Mouse (Mus musculus): Measurements from ENCODE around the gene Mmp14. TPM values are rescaled to one million over a fixed set of nuclear protein-coding genes. Genes with fewer than 3 reads are reported as not detected.

Gene Mmp14
- polyA plus RNA-seq, 1 experiment: 779 TPM

DNA sequence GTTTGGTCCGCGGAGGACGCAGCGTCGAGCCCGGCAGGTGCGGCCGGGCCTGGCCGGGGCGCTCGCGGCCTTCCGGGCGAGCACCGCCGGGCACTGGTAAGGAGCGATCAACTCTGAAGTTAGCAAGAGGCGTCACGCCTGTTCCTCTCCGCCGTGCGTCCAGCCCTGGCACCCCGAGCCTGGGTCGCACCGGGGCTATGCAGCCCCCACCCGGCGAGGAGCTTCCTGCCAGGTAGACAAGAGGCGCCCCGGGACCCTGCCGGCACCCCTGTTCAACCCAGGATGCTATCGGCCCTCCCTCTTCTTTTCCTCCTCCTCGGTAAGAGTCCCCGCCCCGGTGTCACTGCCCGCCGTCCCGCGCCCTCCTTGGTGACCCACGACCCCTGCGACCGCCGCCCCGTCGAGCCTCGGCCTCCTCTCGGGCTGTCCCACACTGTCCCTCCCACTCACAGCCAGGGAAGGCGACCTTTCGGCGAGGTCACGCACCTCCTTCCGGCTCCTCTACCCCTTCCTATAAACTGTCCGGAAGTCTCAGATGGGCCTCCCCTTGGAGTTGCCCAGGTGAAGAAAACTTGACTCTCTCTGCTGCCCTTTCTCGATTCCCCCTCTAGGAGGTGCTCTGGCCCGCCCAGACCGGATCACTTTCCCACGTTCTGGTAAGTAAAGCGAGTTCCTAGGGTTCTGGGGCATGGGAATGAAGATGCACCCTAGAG lies 33.0 kb downstream of the Mmp14 start:
- Histone ChIP-seq H3K4me3 (ENCODE audit: insufficient read depth, low read length) (peak overlapping the region; percentile 75), H3K27ac (ENCODE audit: insufficient read depth, low read length) (peak overlapping the region; percentile 28), H3K4me1 (ENCODE audit: control insufficient read depth, insufficient read depth, low read length) (no peaks in the 10 kb centered on the region)
- TF ChIP-seq CTCF (IDR thresholded peaks at IDR 0.05; ENCODE audit: borderline replicate concordance, insufficient read depth, low read length) (peak; percentile 38; the same call in 1 of the 2 replicates), POLR2A (IDR thresholded peaks at IDR 0.05; ENCODE audit: low read depth, low read length) (no peak)

DNA sequence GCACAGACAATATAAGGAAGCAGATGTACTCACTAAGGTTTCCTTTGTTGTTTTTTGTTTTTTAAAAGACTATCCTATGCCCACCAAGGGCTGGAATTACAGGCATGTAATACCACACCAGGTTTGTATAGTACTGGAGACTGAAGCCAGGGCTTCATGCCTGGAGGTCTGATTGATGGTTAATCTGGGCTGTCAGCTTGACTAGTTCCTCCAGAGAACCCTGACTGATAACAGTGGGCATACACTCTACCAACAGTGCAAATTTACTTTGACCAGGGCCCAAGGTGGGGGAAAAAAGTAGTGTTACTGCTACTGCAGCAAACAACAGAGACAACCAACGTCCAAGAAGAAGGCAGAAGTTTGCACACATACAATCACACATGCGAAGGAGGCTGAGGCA lies 40.1 kb downstream of the Mmp14 start:
- TF ChIP-seq CTCF (IDR thresholded peaks at IDR 0.05; ENCODE audit: borderline replicate concordance, insufficient read depth, low read length) (no peak), POLR2A (IDR thresholded peaks at IDR 0.05; ENCODE audit: low read depth, low read length) (no peak)
- Histone ChIP-seq H3K27ac (ENCODE audit: insufficient read depth, low read length) (no peak overlapping the region), H3K4me1 (ENCODE audit: control insufficient read depth, insufficient read depth, low read length) (no peaks in the 10 kb centered on the region), H3K4me3 (ENCODE audit: insufficient read depth, low read length) (no peak overlapping the region)

DNA sequence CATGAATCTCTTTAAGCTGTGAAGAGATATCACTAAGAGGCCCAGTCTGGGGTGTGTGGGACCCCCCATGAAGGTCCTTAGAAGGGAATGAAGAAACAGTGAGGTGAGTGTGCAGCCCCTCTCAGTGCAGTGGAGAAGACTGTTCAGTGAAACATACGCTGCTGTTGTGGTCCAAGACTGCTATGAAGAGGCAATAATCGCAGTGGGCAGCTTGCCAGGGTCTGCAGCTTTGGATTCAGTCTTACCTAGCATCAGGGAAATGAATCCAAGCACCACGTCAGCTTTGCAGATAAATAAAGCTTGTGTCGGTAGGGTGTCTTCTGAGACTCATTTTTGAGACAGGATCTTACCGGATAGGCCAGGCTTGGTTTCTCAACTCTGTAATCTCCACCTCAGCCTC lies 41.3 kb downstream of the Mmp14 start:
- Histone ChIP-seq H3K4me1 (ENCODE audit: control insufficient read depth, insufficient read depth, low read length) (no peaks in the 10 kb centered on the region), H3K27ac (ENCODE audit: insufficient read depth, low read length) (no peak overlapping the region), H3K4me3 (ENCODE audit: insufficient read depth, low read length) (no peak overlapping the region)
- TF ChIP-seq CTCF (IDR thresholded peaks at IDR 0.05; ENCODE audit: borderline replicate concordance, insufficient read depth, low read length) (no peak), POLR2A (IDR thresholded peaks at IDR 0.05; ENCODE audit: low read depth, low read length) (no peak)

DNA sequence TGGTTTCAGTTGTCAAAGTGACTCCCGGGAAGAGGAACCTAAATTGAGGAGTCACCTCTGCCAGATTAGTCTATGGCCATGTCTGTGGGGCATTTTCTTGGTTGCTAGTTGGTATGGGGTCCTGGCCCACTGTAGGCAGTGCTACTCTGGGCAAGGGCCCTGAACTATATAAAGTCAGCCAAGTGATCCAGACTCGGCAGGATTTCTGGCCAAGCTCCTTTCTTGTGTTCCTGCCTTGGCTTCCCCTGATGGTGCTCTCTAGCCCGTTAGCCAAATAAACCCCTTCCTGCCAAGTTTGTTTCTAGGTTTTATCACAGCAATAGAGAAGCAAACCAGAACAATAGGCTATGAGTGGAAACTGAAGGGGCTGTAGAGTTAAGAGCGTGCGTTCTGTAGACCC lies 43.3 kb downstream of the Mmp14 start:
- TF ChIP-seq CTCF (IDR thresholded peaks at IDR 0.05; ENCODE audit: borderline replicate concordance, insufficient read depth, low read length): no peak
- TF ChIP-seq POLR2A (IDR thresholded peaks at IDR 0.05; ENCODE audit: low read depth, low read length): no peak
- Histone ChIP-seq H3K4me1 (ENCODE audit: control insufficient read depth, insufficient read depth, low read length) (no peaks in the 10 kb centered on the region), H3K27ac (ENCODE audit: insufficient read depth, low read length) (no peak overlapping the region), H3K4me3 (ENCODE audit: insufficient read depth, low read length) (no peak overlapping the region)

DNA sequence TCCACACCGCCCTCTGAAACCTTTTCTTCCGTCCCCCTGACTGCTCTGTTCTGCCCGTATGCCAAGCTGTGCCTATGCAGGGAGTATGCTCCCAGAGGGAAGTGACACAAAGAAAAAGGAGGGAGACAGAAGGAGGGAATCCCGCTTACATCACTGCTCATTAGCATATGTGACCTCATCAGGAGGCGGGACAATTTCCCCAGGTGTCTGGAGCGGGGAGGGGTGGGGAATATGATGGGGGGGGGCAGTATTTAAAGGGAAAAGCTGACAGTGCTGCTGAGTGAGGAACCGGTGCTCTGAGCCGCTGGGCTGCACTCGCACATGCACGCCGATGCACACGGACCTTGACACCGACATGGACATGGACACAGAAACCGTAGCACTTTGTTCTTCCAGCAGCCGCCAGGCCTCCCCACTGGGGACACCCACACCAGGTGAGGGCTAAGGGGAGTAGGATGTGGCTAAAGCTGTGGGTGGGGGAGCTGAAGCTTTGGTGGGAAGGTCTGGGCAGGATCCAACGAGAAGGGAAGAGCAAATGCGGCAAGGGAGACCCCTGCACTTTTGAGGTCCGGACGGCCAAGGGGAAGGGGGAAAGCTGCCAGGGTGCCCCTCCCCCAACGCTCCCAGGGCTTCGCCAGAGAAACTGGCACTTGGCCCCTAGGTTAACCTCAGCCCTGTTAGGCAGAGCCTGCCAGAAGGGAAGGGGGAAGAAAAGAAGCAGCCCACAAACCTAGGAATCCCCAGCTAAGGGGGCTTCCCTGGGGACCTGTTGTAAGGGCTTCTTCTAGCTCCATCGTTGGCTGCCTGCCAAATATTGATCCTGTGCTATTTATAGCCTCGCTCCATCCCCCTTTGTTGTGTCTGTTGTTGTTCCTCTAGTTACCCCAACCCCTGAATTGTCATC lies 44.8 kb downstream of the Mmp14 start, which contains the start of gene Rem2:
TSS of gene Rem2 (plus strand) at position 160 of the 904 bp plus-strand sequence.
- no peak within 1 kb of the TSS for H3K27ac ChIP-seq (ENCODE audit: insufficient read depth, low read length)
- TF ChIP-seq CTCF (IDR thresholded peaks at IDR 0.05; ENCODE audit: borderline replicate concordance, insufficient read depth, low read length) (no peak), POLR2A (IDR thresholded peaks at IDR 0.05; ENCODE audit: low read depth, low read length) (no peak)
- peaks cover 4% of the 10 kb centered on the region; the same call in 1 of the 2 replicates for H3K4me1 ChIP-seq (ENCODE audit: control insufficient read depth, insufficient read depth, low read length)
- no peak within 1 kb of the TSS; the same call in 1 of the 2 replicates for H3K4me3 ChIP-seq (ENCODE audit: insufficient read depth, low read length)

DNA sequence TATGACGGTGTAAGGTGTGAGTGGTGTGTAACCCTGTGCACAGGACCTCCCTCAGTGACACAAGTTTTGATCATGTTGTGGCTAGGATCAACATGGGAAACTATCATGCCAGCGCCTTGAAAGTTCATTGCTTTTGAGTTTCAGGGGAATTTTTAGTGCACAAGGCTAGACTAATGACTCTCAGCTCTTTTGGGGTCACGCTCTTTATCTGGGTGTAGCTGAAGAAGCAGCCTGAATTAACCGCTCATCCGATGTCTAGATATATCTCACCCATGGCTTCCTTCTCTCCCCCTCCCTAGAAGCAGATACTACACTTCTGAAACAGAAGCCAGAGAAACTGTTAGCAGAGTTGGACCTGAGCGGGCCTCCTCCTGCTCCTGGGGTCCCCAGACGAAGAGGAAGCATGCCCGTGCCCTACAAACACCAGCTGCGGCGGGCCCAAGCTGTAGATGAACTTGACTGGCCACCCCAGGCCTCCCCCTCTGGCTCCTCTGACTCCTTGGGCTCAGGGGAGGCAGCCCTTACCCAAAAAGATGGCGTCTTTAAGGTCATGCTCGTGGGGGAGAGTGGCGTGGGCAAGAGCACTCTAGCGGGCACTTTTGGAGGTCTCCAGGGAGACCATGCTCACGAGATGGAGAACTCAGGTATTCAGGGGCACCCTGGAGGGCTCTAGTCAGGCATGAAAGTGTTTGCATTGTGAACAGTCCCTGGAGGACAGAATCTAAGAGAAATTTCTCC lies 45.9 kb downstream of the Mmp14 start:
- H3K4me1 ChIP-seq (ENCODE audit: control insufficient read depth, insufficient read depth, low read length): peaks cover 6% of the 10 kb centered on the region; the same call in 1 of the 2 replicates
- TF ChIP-seq POLR2A (IDR thresholded peaks at IDR 0.05; ENCODE audit: low read depth, low read length) (no peak), CTCF (IDR thresholded peaks at IDR 0.05; ENCODE audit: borderline replicate concordance, insufficient read depth, low read length) (no peak)
- H3K4me3 ChIP-seq (ENCODE audit: insufficient read depth, low read length): no peak overlapping the region
- H3K27ac ChIP-seq (ENCODE audit: insufficient read depth, low read length): no peak overlapping the region

DNA sequence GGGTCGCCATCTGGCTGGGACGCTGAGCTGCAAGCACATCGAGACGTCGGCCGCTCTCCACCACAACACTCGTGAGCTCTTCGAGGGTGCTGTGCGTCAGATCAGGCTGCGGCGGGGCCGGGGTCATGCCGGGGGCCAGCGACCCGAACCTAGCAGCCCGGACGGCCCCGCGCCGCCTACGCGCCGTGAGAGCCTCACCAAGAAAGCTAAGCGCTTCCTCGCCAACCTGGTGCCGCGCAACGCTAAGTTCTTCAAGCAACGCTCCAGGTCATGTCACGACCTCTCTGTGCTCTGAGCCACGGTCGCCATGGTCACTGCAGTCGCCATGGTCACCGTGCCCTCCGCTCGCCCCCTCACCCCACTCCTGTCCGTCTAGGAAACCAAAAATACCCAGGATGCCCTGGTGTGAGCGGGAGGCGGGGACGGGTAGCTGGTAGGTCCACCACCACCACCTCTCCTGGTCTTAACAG lies 48.1 kb downstream of the Mmp14 start:
- no peak for TF ChIP-seq POLR2A (IDR thresholded peaks at IDR 0.05; ENCODE audit: low read depth, low read length)
- no peak for TF ChIP-seq CTCF (IDR thresholded peaks at IDR 0.05; ENCODE audit: borderline replicate concordance, insufficient read depth, low read length)
- H3K27ac ChIP-seq (ENCODE audit: insufficient read depth, low read length): no peak overlapping the region
- peaks cover 6% of the 10 kb centered on the region; the same call in 1 of the 2 replicates for H3K4me1 ChIP-seq (ENCODE audit: control insufficient read depth, insufficient read depth, low read length)
- no peak overlapping the region for H3K4me3 ChIP-seq (ENCODE audit: insufficient read depth, low read length)

DNA sequence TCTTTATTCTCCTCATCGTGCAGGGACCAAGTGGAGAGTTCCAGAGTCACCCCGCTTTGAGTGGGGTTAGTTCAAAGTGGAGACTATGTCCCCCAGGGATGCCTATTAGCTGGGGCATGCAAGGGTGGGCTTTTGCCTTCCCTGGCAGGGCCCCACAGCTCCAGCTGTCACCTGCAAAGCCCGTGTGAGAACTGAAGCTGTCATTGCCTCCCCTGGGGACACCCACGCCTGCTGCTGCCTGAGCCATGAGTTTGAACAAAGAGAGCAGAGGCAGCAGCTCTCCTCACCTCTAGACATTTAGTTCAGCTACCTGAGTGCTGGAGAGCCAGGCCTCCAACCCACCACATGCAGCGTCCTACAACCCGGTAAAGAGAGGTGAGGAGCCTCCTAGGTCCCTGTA lies 49.3 kb downstream of the Mmp14 start:
- Histone ChIP-seq H3K27ac (ENCODE audit: insufficient read depth, low read length) (no peak overlapping the region), H3K4me3 (ENCODE audit: insufficient read depth, low read length) (no peak overlapping the region), H3K4me1 (ENCODE audit: control insufficient read depth, insufficient read depth, low read length) (peaks cover 6% of the 10 kb centered on the region; the same call in 1 of the 2 replicates)
- TF ChIP-seq CTCF (IDR thresholded peaks at IDR 0.05; ENCODE audit: borderline replicate concordance, insufficient read depth, low read length) (no peak), POLR2A (IDR thresholded peaks at IDR 0.05; ENCODE audit: low read depth, low read length) (no peak)

DNA sequence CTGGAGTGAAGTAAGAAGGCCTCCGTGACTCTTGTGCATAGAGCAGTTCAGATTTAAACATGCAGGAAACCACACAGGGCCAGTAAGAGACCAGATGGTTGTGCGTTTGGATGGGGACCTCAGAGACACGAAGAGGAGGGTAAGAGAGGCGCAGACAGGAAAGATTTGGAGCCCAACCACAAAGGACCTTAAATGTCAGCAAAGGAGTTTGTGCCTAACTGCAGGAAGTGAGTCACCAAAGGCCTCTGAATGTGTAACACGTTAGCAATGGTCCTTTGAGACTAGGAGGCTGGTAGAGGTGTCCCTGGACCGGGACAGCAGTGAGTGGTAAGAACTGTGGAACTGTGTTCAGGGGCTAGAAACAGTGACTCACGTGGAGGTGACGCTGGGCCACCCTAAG lies 50.0 kb downstream of the Mmp14 start:
- peak overlapping the region; percentile 29; the same call in 1 of the 2 replicates for H3K27ac ChIP-seq (ENCODE audit: insufficient read depth, low read length)
- H3K4me1 ChIP-seq (ENCODE audit: control insufficient read depth, insufficient read depth, low read length): peaks cover 6% of the 10 kb centered on the region; the same call in 1 of the 2 replicates
- H3K4me3 ChIP-seq (ENCODE audit: insufficient read depth, low read length): no peak overlapping the region
- no peak for TF ChIP-seq CTCF (IDR thresholded peaks at IDR 0.05; ENCODE audit: borderline replicate concordance, insufficient read depth, low read length)
